Mouse (Mus musculus) mesoderm, embryonic 11.5 days (tissue): ENCODE results near the gene Neurl4.

Experiments
- DNase-seq: peaks from one replicate; pipeline ENCODE4 v3.0.0-alpha.2; 2012; ENCODE audit warnings: low read depth, low spot score

The Neurl4 gene

DNA sequence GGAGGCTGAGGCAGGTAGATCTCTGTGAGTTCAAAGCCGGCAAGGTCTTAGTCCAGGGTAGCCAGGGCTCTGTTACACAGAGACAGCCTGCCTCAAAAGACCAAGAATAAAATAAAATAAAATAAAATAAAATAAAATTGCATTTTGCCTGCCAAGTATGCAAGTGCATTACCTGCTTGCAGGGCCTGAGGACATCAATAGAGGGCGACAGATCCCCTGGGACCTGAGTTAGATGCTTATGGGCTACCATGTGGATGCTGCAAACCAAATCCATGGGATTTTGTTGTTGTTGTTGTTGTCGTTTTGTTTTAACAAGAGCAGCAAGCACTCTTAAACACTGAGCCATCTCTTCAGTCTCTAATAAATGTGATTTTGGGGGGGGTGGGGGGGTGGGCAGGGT is 31.4 kb downstream of the Neurl4 start:
- no peak for DNase-seq

DNA sequence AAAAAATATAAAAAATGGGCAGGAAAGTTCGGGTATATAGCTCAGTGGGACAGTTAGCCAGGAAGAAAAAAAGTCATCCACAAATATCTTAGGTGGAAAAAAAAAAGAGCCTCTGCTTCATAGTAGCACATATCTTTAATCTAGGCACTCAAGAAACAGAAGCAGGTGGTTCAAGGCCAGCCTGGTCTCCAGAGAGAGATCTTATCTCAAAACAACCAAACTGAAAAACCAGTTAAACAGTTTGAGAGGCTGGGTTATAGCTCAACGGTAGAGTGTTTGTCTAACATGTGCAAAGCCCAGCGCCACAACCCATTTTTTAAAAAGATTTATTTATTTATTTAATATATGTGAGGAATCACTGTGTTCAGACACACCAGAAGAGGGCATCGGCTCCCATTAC is 32.2 kb downstream of the Neurl4 start:
- DNase-seq: no peak

DNA sequence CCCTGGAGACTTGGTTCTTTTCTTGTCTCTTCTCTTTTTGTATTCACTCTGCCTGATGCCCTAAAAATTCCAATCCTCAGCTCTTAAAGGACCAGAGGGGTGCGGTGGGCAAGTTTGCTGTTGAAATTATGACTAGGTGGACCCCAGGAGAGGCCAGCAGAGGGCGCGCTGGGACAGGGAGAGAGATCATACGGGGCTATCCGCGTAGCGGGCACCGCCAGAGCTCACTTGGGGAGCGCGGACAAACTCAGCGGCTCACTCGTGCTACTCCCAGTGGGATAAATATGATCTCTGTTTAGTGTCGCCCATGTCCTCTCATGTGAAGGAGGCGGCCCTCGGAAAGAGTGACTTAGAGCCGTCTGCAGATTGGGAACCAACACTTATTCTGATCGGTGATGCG is 33.3 kb downstream of the Neurl4 start:
- DNase-seq: peak; percentile 93

DNA sequence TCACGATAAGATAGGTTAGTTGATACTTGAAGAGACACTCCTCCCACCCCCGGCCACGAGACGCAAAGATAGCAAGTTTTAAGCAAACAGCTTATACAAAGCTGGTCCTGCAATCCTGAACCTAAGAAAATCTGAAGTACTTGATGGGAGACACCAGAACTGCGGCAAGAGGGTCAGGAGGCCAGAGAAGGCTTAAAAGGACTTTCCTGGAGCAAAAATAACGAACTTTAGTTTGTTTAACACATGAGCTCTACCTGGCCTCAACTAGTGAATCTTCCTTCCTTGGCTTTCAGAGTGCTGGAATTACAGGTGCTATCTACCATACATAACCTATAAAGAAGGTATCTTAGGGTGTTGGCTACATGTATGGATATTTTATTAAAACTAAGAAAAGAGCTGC is 33.8 kb downstream of the Neurl4 start:
- DNase-seq: no peak

DNA sequence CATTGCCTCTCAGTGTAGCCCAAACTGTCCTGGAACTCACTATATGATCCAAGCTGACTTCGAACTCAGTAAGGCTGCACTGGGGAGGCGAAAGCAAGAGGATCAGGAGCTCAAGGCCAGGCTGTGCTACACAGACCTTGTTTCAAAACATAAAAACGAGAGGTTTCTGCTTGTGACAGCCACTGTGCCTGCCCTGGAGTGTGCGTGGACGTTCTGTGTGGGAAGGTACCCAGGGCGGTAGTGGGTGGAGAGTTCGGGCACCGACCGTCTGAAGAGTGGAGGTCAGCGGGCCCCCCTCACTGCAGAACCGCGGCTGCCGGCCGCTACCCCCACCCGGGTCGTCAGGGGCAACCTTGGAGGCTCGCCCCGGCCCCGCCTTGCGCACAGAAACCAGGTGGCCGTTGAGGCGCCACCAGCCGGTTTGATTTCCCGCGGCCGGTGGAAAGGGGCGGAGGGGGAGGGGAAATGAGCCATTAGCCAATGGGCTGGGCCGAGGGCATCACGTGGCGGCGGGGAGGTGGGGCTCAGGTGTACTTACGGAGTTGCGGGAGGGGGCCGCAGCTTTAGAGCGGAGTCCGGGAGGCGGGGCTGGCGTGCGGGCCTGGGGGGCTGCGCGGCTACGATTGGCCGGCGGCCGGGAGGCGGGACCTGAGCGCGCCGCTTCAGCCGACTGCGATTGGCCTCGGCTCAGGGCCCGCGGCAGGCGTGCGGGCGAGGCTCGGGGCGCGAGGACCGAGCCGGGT is 34.4 kb downstream of the Neurl4 start, which contains the start of gene Ybx2:
Ybx2 (plus strand) TSS at position 660 of the 743 bp plus-strand sequence.
- peak; percentile 91 for DNase-seq

DNA sequence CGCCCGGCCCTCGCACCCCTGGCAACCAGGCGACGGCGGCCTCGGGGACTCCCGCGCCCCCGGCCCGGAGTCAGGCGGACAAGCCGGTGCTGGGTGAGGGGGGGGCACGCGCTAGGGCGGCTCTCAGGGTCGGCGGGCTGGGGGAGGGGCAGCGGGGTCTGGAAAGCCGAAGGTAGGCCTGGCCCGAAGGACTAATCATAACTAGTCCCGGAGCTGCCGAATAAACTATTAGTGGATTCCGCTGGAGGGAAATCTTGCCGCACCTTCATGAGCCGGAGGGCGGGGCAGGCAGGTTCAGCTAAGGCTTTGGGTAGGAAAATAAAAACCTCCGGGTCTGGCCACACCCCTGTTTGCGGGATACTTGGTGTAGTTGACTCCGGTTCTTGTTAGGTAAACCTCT is 35.3 kb downstream of the Neurl4 start:
- DNase-seq: no peak

DNA sequence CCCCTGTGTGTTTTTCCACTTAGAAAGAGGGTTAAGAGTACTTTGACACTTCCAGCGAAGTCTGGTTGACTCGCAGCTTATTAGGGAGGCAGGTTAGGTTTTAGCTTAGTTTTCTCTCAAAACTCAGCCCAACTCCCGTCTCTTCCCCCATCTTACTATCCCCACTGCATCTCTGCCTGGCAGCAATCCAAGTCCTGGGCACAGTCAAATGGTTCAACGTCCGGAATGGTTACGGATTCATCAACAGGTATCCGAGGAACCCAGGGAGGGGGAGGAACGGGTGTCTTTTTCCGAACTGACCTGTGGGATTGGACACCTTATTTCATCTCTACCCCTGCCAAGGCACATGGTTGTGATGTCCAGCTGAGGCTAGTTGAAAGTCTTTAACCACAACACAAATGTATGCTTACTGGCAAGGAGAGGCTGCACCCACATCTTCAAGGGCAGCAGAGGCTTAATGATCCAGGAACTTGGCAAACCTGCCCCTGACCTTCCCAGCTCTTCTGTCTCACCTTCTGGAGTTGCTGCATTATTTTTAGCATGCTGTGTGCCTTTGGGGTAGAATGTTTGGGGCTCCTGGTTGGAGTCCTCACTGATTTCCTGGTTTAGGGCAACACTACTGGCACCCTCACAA is 36.0 kb downstream of the Neurl4 start:
- no peak for DNase-seq

DNA sequence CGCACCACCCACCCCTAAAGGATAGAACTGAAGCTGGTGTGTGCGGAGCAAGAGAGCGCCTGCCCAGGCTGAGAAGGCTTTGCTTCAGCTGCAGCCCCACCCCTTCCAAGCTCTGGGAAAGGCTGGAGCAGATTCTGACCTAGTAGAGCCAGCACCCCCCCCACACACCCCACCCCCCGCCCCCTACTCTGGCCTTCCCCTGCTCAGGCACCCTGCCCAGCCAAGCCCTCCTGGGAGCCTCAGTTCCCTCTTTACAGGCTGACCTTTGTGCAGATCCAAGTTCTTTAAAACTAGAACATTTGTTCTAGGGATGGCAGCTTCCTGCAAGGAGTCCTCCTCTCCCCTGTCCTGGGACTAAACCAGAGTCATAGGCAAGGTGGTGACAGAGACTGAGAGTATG is 36.5 kb downstream of the Neurl4 start:
- DNase-seq: no peak

DNA sequence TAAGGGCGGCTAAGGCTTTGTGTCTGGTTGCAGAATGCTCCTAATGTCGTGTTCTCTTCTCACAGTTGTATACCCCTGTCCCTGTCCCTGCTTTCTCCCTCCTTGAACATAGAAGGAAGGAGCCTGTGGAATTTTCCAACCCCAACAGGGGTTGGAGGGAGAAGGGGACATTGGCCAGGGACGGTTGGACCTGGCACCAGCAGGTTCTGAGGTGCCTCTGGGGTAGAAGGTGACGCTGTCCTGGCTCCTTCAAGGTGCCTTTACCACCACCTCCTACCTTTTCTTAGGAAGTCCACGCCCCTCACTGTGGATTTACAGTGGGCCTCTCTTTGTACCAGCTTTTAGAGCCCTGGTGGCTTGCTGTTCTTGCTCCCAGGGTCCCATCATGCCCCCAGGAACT is 37.0 kb downstream of the Neurl4 start:
- no peak for DNase-seq

DNA sequence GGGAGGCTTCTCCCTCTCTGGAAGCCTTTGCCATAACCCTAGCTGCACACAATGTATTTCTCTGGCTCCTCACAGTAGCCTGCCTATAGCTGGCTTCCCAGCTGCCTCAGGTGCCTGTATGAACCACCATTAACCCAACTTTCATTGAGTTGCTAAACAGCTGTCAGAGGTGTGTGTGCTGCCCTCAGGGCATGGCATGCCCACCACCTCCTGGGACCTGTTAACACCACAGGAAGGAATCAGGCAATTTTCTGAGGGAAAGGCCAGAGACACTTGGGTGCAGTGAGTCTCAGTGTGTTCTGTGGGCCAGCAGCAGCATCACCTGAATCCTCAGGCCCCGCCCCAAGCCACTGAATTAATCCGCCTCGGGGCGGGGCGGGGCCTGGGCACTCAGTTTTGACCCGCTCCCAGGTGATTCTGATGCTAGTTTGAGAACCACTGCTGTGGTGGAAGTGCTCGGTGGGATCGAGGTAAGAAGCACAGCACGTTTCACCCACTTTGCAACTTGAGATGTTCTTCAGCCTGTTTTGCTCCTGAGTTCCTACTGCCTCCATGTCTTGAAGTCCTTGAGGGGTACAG is 37.6 kb downstream of the Neurl4 start:
- no peak for DNase-seq

DNA sequence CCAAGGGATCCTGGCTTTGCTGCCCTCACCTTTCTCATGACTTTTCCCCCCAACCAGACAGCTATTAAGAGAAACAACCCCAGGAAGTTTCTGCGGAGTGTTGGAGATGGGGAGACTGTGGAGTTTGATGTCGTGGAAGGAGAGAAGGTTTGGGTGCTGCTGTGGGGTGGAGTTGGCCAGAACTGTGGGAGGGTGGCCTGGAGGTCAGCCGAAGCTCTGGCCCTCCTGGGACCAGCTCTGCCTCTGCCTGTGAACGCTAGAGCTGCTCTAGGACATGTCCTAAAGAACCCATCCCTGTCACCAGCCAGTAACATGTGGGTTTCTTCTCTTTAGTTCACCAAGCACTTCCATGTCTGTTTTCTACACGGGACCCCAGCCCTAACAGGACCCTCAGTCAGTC is 38.3 kb downstream of the Neurl4 start:
- no peak for DNase-seq

DNA sequence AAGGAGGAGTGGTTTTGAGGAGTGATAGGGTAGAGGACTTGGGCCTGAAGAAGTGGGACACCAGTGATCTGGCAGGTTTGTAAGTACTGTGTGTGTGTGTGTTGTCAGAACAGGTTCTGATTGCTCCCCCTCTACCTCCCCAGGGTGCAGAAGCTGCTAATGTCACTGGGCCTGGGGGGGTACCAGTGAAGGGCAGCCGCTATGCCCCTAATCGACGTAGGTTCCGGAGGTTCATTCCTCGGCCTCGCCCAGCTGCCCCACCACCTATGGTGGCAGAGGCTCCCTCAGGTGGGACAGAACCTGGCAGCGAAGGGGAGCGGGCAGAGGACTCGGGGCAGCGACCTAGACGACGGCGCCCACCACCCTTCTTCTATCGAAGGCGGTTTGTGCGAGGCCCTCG is 38.9 kb downstream of the Neurl4 start:
- DNase-seq: no peak

DNA sequence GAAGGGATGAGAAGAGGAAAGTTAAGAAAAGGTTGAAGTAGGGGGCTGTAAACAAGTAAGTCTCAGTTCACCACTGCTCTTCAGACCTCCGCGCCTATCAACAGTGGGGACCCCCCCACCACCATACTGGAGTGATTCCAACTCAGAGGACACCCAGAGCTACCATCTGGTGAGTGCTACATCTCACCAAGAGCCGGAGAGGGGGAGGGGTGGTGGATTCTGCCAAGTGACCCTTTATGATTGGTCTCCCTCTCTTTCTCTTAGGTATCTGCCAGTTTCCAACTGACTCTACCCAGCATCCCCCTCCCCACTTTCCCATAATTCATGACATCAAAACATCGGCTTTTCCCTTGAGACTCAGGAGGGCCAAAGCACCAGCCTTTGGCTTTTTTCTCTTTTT is 40.1 kb downstream of the Neurl4 start:
- DNase-seq: no peak

DNA sequence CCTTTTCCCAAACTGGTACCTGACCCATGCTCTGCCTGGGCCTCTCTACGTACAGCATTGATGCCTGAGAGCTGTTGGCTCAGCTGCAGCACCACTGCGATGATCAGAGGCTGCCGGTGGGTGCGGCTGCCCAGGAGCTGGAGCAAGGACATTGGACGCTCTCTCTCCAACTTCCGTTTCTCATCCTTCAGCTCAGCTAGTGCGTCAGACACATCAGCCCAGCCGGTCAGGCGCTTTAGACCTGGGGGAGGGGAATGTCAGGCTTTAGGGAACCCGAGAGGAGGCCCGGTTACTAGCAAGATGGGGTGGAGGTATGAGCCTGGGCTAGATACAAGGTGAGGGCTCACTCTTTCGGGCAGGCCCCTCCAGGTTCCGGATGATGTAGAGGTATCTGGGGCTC is 44.3 kb downstream of the Neurl4 start:
- DNase-seq: no peak

DNA sequence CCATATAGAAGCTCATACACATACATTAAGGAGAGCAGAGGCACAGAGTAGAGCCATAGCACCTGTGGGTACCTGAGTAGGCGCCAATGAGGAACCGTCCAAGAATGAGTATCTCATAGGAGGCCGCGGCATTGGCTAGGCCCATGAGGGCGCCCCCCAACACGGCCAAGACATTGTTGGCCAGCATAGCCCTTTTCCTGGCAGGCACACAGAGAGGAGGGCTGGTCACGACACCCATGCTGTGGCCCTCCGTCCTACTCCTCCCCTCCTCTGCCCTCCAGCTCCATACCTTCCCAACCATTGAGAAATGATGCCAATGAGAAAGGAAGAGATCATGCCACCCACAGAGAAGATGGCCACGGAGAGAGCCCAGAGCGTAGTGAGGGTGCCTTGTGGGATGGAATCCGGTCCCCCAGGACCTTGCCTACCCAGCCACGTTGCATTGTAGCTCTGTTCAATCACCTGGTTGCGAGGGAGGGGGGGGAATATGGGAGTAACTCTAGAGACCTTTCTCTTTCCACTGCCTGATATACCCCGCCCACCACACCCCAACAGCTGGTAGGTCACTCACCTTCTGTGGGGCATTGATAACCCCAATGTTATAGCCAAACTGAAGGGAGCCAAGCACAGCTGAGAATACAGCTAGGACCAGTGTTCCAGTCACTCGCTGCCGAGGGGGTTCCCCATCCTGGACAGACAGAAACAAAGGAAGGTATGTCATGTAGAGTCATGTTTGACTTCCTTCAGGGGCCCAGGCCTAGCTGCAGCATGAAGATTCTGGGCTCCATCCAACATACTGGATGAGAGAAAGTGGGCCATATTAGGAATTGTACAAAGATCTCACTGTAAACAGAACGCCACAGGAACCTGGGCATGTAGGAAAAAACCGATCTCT is 45.4 kb downstream of the Neurl4 start:
- no peak for DNase-seq

DNA sequence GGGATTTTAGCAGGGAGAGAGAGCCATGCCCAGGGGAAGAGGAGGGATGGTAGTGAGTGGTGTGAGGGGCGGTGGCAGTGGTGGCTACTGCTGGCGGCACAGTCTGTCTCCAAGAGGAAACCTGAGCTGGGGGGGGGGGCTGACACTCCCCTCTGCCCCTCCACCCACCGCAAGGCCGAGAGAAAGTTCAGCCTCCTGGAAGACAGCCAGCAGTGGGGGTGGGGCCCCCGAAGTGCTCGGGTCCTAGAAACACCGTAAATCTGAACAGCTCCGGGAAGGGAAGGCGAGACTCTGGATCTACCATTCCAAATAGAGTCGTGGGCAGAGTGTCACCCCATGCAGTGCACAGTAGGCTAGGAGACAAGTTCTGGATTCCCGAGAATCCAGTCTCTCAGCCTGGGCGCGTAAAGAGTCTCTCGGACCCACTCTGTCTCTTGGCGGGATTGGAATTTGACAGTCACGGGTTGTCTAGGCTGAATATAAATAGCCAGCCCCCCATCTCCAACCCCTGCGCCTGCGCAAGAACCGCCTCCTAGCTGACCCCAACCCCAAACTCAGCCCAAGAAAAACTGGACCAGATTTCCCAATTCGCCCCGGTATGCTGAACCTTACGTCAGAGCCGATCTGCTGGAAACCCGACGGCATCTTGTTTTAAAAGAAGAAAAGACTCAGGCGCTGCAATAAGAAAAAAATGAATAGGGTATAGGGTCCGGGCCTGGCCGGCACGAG is 46.6 kb downstream of the Neurl4 start:
- peak; percentile 77 for DNase-seq

DNA sequence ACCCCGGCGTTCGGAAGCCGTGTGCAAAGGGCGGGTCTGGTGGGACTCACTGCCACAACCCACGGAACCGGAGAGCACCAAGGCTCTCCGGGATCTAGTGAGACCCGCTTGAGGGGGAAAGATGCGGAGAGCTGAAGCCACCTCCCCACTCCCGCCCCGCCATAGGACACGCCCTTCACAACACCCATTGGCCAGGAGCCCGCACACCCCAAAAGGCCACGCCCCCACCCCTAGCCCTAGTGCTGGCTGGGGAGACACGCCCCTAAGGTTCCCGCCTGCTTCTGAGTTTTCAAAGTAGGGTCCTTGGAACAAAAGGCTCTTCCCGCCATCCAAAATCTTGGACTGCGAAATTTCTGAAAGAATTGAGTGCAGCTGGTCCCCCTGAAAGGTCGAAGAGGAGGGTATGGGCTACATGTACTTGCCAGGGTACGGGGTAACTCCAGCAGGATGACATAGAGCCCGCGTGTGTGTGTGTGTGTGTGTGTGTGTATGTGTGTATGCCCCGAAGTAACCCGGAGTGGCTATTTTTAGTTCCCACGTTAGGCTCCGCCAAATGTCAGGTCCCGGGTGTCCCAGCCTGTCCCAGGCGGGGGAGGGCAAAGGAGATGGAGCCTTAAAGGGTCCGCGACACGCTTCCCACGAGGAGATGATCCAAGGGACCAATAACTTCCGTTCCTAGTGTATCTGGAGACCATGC is 47.3 kb downstream of the Neurl4 start, which contains the start of gene Slc2a4:
Slc2a4 (minus strand) TSS at position 123 of the 697 bp plus-strand sequence.
- peak; percentile 97 for DNase-seq

DNA sequence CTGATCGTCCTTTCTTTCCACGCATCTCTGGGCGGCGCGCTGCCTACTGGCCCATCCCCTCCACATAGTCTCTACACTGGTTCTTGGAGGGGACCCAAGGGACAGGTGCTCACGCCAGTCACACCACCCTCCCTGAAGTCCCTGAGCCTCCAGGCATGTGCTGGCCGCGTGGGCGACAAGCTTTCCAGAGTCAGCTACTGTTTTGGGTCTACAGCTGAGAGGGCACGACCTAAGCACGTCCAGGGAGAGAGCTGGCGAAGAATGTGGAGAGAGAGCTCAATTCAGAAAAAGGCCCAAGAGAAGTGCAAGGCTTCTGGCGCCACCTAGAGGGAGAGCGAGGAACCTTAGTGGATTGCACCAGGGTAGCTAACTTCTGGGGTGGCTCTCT is 47.9 kb downstream of the Neurl4 start:
- DNase-seq: peak; percentile 93

DNA sequence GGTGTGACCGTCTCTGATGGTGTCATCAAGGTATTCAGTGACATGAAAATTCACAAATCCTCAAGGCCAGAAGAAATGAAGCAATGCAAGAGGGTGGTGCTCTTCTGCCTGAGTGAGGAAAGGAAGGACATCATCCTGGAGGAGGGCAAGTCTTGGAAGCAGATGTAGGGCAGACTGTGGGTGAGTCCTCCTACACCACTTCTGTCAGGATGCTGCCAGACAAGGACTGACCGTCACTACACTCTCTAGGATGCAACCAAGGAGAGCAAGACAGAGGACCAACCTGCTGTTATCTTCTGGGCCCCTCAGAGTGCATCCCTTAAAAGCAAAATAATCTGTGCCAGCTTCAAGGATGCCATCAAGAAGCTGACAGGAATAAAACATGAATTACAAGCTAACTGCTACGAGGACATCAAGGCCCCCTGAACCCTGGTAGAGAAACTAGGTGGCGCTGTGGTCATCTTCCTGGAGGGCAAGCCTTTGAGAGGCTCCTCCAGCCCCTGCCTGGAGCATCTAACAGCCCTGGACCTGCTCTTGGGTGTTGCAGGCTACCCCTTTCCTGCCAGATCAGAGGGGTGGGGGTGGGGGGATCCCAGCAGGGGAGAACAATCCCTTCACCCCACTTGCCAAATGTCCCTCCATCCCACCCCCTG is 50.1 kb downstream of the Neurl4 start:
- DNase-seq: no peak

DNA sequence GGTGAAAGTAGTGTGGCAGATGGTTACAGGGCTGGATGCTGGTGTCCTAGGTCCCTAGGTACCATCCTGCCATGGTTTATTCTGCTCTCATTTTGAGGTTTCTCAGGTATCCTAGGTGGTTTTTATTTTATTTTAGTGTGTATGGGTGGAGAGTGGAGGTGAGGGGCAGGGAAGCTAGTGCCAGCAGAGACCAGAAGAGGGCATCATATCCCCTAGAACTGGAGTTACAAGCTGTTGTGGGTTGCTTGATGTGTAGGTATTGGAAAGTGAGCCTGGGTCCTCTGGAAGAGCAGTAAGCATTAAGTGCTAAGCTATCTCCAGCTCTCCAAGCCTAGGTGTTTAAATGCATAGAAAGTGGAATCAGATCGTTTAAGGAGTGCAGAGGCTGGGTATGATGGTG is 51.4 kb downstream of the Neurl4 start:
- DNase-seq: no peak
